Mouse (Mus musculus): ENCODE data around the gene Cela3a. TPM values are rescaled to one million over a fixed set of nuclear protein-coding genes. Genes with fewer than 3 reads are reported as not detected.

The Cela3a gene
- polyA plus RNA-seq, 1 experiment = not detected

DNA sequence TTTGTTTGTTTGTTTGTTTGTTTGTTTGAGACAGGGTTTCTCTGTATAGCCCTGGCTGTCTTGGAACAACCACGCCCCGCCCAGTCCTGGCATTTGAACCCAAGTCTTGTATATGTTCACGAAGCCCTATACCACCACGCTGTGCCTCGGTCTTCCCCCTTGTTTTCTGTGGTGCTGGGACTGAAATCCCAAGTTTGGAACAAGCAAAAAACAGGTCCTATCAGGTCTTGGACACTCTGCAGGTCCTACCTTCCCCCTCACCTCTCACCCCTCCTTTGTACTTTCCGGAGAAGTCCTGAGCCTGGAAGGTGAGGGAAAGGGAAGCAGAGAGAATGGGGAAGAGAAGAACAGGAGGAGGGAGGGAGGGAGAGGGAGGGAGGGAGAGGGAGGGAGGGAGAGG lies 42.6 kb upstream of the Cela3a start:
- no peaks in the 10 kb centered on the region for H3K36me3 ChIP-seq (ENCODE audit: control insufficient read depth, insufficient read depth, low read length)
- H3K4me1 ChIP-seq (ENCODE audit: control insufficient read depth, insufficient read depth, insufficient read length, low read length) = peaks cover 4% of the 10 kb centered on the region; the same call in 1 of the 2 replicates
- H3K4me3 ChIP-seq (ENCODE audit: low read depth, low read length) = no peak overlapping the region
- no peaks in the 10 kb centered on the region for H3K27me3 ChIP-seq (ENCODE audit: control insufficient read depth, insufficient read depth, low read length)
- no peak overlapping the region for H3K27ac ChIP-seq (ENCODE audit: insufficient read depth, low read depth, low read length)
- WGBS = 90% methylated on average over 6 of the region's 6 CpGs
- no peak for TF ChIP-seq POLR2A (IDR thresholded peaks at IDR 0.05; ENCODE audit: low read depth, low read length)
- TF ChIP-seq CTCF (IDR thresholded peaks at IDR 0.05; ENCODE audit: extremely low read depth, insufficient read length, insufficient replicate concordance, low read depth, low read length) = no peak

DNA sequence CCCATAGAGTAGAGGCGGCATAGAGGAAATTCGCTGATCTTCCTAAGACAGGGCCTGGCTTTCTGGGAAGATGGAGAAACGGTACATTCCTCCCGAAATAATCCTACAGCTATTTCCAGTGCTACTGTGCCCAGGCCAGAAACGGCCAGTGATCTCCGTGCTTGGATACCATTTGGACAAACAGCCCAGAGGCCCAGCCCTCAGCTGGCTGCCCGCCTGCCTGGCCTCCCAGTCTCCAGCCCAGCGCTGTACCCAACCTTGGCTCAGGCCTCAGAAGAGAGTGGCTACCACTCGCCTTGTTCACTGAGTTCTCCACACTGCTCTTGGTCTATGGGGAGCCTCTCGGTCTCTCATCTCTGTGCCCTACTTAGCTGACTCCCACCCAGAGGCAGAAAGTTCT lies 40.1 kb upstream of the Cela3a start:
- no peak overlapping the region for H3K27ac ChIP-seq (ENCODE audit: insufficient read depth, low read depth, low read length)
- WGBS = 87% methylated on average over 10 of the region's 10 CpGs
- TF ChIP-seq POLR2A (IDR thresholded peaks at IDR 0.05; ENCODE audit: low read depth, low read length) = no peak
- TF ChIP-seq CTCF (IDR thresholded peaks at IDR 0.05; ENCODE audit: extremely low read depth, insufficient read length, insufficient replicate concordance, low read depth, low read length) = no peak
- H3K36me3 ChIP-seq (ENCODE audit: control insufficient read depth, insufficient read depth, low read length) = no peaks in the 10 kb centered on the region
- H3K4me1 ChIP-seq (ENCODE audit: control insufficient read depth, insufficient read depth, insufficient read length, low read length) = no peaks in the 10 kb centered on the region
- H3K4me3 ChIP-seq (ENCODE audit: low read depth, low read length) = no peak overlapping the region
- H3K27me3 ChIP-seq (ENCODE audit: control insufficient read depth, insufficient read depth, low read length) = no peaks in the 10 kb centered on the region

DNA sequence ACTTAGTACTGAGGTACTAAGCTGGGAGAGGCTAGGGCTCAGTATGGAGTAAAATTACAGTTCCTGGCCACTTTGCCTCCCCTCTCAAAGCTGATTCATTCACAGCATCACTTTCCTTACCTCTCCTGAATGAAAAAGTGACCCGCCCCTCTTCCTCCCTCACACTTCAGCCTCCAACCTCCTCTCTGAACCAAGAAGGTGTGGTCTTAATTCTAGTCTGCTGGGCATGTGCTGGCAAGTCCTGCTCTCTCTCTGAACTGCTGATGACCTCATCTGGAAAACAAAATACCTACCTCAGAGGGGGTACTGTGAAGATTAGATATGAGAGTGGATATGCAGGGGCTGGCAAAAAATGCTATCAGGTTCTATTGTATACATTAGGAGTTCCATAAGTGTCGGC lies 39.5 kb upstream of the Cela3a start:
- WGBS = 71% methylated on average over 2 of the region's 2 CpGs
- H3K36me3 ChIP-seq (ENCODE audit: control insufficient read depth, insufficient read depth, low read length) = no peaks in the 10 kb centered on the region
- H3K4me3 ChIP-seq (ENCODE audit: low read depth, low read length) = no peak overlapping the region
- H3K4me1 ChIP-seq (ENCODE audit: control insufficient read depth, insufficient read depth, insufficient read length, low read length) = no peaks in the 10 kb centered on the region
- TF ChIP-seq CTCF (IDR thresholded peaks at IDR 0.05; ENCODE audit: extremely low read depth, insufficient read length, insufficient replicate concordance, low read depth, low read length) (no peak), POLR2A (IDR thresholded peaks at IDR 0.05; ENCODE audit: low read depth, low read length) (no peak)
- no peak overlapping the region for H3K27ac ChIP-seq (ENCODE audit: insufficient read depth, low read depth, low read length)
- H3K27me3 ChIP-seq (ENCODE audit: control insufficient read depth, insufficient read depth, low read length) = no peaks in the 10 kb centered on the region

DNA sequence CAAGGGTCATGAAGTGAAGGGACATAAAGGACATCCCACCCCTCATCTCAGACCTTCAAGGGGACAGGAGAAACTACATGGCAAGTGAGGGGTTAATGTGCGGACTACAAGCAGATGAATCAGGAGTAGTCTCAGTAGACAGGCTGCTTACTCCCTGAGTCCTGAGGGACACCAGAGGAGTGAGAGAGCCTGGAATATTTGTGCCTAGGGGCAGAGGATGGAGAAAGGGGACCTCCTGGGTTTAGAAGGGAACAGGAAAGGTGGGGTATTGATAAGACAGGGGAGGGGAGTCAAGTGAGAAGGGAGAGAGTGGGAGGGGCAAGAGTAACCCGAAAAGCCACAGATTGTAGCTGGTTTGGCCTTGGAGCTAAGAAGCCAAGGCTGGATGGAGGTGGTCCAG lies 39.0 kb upstream of the Cela3a start:
- no peak overlapping the region for H3K4me3 ChIP-seq (ENCODE audit: low read depth, low read length)
- 44% methylated on average over 2 of the region's 2 CpGs for WGBS
- TF ChIP-seq CTCF (IDR thresholded peaks at IDR 0.05; ENCODE audit: extremely low read depth, insufficient read length, insufficient replicate concordance, low read depth, low read length) (no peak), POLR2A (IDR thresholded peaks at IDR 0.05; ENCODE audit: low read depth, low read length) (no peak)
- no peaks in the 10 kb centered on the region for H3K27me3 ChIP-seq (ENCODE audit: control insufficient read depth, insufficient read depth, low read length)
- no peaks in the 10 kb centered on the region for H3K36me3 ChIP-seq (ENCODE audit: control insufficient read depth, insufficient read depth, low read length)
- no peak overlapping the region for H3K27ac ChIP-seq (ENCODE audit: insufficient read depth, low read depth, low read length)
- H3K4me1 ChIP-seq (ENCODE audit: control insufficient read depth, insufficient read depth, insufficient read length, low read length) = no peaks in the 10 kb centered on the region

- no peak overlapping the region for H3K27ac ChIP-seq (ENCODE audit: insufficient read depth, low read depth, low read length)
- WGBS = 11% methylated on average over 6 of the region's 6 CpGs
Measured at GRCm38 (mm10) chr4:137448197-137448596, 38.6 kb upstream of the Cela3a start.

GRCm38 (mm10) chr4:137447363-137448196 lies 38.0 kb upstream of the Cela3a start:
- 52% methylated on average over 7 of the region's 7 CpGs for WGBS

More at GRCm38 (mm10) chr4:137448197-137448596, 38.6 kb upstream of the Cela3a start:
- no peaks in the 10 kb centered on the region for H3K27me3 ChIP-seq (ENCODE audit: control insufficient read depth, insufficient read depth, low read length)
- H3K4me3 ChIP-seq (ENCODE audit: low read depth, low read length) = no peak overlapping the region
- H3K4me1 ChIP-seq (ENCODE audit: control insufficient read depth, insufficient read depth, insufficient read length, low read length) = no peaks in the 10 kb centered on the region
- H3K36me3 ChIP-seq (ENCODE audit: control insufficient read depth, insufficient read depth, low read length) = no peaks in the 10 kb centered on the region
- TF ChIP-seq CTCF (IDR thresholded peaks at IDR 0.05; ENCODE audit: extremely low read depth, insufficient read length, insufficient replicate concordance, low read depth, low read length) (no peak), POLR2A (IDR thresholded peaks at IDR 0.05; ENCODE audit: low read depth, low read length) (no peak)

DNA sequence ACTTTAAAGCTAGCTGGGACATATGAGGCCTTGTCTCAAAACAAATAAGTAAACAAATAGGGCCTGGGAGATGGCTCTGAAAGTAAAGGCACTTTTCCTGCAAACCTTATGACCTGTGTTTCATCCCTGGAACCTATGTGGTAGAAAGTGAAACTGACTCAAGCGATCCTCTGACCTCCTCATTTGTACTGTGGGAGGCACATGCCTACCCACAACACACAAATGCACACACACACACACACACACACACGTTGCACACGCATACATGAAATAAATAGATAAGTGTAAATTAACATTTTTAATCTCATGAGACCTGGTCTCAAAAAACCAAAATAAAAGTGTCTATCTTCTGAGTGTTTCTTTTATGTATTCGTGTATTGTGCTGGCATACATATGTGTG lies 36.3 kb upstream of the Cela3a start:
- Histone ChIP-seq H3K36me3 (ENCODE audit: control insufficient read depth, insufficient read depth, low read length) (no peaks in the 10 kb centered on the region), H3K27ac (ENCODE audit: insufficient read depth, low read depth, low read length) (no peak overlapping the region), H3K4me1 (ENCODE audit: control insufficient read depth, insufficient read depth, insufficient read length, low read length) (no peaks in the 10 kb centered on the region), H3K4me3 (ENCODE audit: low read depth, low read length) (no peak overlapping the region), H3K27me3 (ENCODE audit: control insufficient read depth, insufficient read depth, low read length) (no peaks in the 10 kb centered on the region)
- WGBS = 70% methylated on average over 4 of the region's 4 CpGs
- TF ChIP-seq POLR2A (IDR thresholded peaks at IDR 0.05; ENCODE audit: low read depth, low read length) (no peak), CTCF (IDR thresholded peaks at IDR 0.05; ENCODE audit: extremely low read depth, insufficient read length, insufficient replicate concordance, low read depth, low read length) (no peak)

More at GRCm38 (mm10) chr4:137447363-137448196, 38.0 kb upstream of the Cela3a start:
- Histone ChIP-seq H3K27ac (ENCODE audit: insufficient read depth, low read depth, low read length) (no peak overlapping the region), H3K4me3 (ENCODE audit: low read depth, low read length) (no peak overlapping the region), H3K36me3 (ENCODE audit: control insufficient read depth, insufficient read depth, low read length) (no peaks in the 10 kb centered on the region), H3K4me1 (ENCODE audit: control insufficient read depth, insufficient read depth, insufficient read length, low read length) (no peaks in the 10 kb centered on the region), H3K27me3 (ENCODE audit: control insufficient read depth, insufficient read depth, low read length) (no peaks in the 10 kb centered on the region)
- TF ChIP-seq CTCF (IDR thresholded peaks at IDR 0.05; ENCODE audit: extremely low read depth, insufficient read length, insufficient replicate concordance, low read depth, low read length) = no peak
- TF ChIP-seq POLR2A (IDR thresholded peaks at IDR 0.05; ENCODE audit: low read depth, low read length) = no peak
